Mouse (Mus musculus): ENCODE data around the gene Bace2. TPM values are rescaled to one million over a fixed set of nuclear protein-coding genes. Genes with fewer than 3 reads are reported as not detected.

Bace2 gene
- total and polyA plus RNA-seq, 3 experiments, result 0.04 to 0.63 (median 0.46) TPM

GRCm38 (mm10) chr16:97309796-97310569 is 46.6 kb upstream of the Bace2 start:
- Histone ChIP-seq H3K4me2 (ENCODE audit: insufficient read depth, low read depth, poor library complexity, severe bottlenecking) (no peak overlapping the region), H3K27ac (ENCODE audit: insufficient read depth, low read depth) (no peak overlapping the region), H3K4me1 (ENCODE audit: control insufficient read depth in 1 of 2, insufficient read depth in 2 of 2) (peaks cover 0 to 33% of the 10 kb centered on the region in 2 experiments; a peak in 2 of 4 replicates), H3K4me3 (replicated peaks in 1 of 3; ENCODE audit: low read depth in 2 of 3, low read length in 2 of 3, poor library complexity in 1 of 3) (no peak overlapping the region), H3K9ac (ENCODE audit: insufficient read depth, low read depth) (no peak overlapping the region), H3K9me3 (replicated peaks; ENCODE audit: low read length) (peaks cover 13% of the 10 kb centered on the region), H3K36me3 (replicated peaks in 1 of 2; ENCODE audit: control insufficient read depth in 1 of 2, insufficient read depth in 1 of 2, low read length in 1 of 2) (no peaks in the 10 kb centered on the region), H3K27me3 (replicated peaks) (no peaks in the 10 kb centered on the region), H3K79me2 (replicated peaks; ENCODE audit: control insufficient read depth, extremely low read depth, insufficient read depth, poor library complexity, severe bottlenecking) (no peaks in the 10 kb centered on the region)
- no peak for TF ChIP-seq CHD1 (IDR thresholded peaks at IDR 0.05; ENCODE audit: low read depth, low read length)
- no peak for TF ChIP-seq SIN3A (IDR thresholded peaks at IDR 0.05; ENCODE audit: low read length)
- in situ Hi-C loops (cut with MboI; ENCODE audit: low pct_ligation_motif_present, low pct_unique_long_range_greater_than_20kb, low sequenced_read_pairs) (loop anchor here (25.0 kb wide), 1 partner anchor 252 kb away; no protein-coding TSS in a partner anchor), dilution Hi-C loops (cut with MboI; ENCODE audit: extremely low pct_ligation_motif_present, extremely low pct_unique_long_range_greater_than_20kb, low sequenced_read_pairs) (no loop called here)
- DNase-seq (ENCODE audit: extremely low read depth), result no peak

GRCm38 (mm10) chr16:97310570-97310846 is 46.0 kb upstream of the Bace2 start:
- peaks cover 13% of the 10 kb centered on the region for H3K9me3 ChIP-seq (replicated peaks; ENCODE audit: low read length)
- in situ Hi-C loops (cut with MboI; ENCODE audit: low pct_ligation_motif_present, low pct_unique_long_range_greater_than_20kb, low sequenced_read_pairs), result loop anchor here (25.0 kb wide), 1 partner anchor 252 kb away; no protein-coding TSS in a partner anchor
- H3K27me3 ChIP-seq (replicated peaks), result no peaks in the 10 kb centered on the region
- H3K9ac ChIP-seq (ENCODE audit: insufficient read depth, low read depth), result no peak overlapping the region
- H3K36me3 ChIP-seq (replicated peaks in 1 of 2; ENCODE audit: control insufficient read depth in 1 of 2, insufficient read depth in 1 of 2, low read length in 1 of 2), result no peaks in the 10 kb centered on the region
- H3K4me2 ChIP-seq (ENCODE audit: insufficient read depth, low read depth, poor library complexity, severe bottlenecking), result no peak overlapping the region
- H3K79me2 ChIP-seq (replicated peaks; ENCODE audit: control insufficient read depth, extremely low read depth, insufficient read depth, poor library complexity, severe bottlenecking), result no peaks in the 10 kb centered on the region
- H3K27ac ChIP-seq (ENCODE audit: insufficient read depth, low read depth), result no peak overlapping the region
- no peak overlapping the region for H3K4me3 ChIP-seq (replicated peaks in 1 of 3; ENCODE audit: low read depth in 2 of 3, low read length in 2 of 3, poor library complexity in 1 of 3)
- no peak for DNase-seq (ENCODE audit: extremely low read depth)
- no peak for TF ChIP-seq CHD2 (IDR thresholded peaks at IDR 0.05; ENCODE audit: low read length)
- no peak for TF ChIP-seq MEF2A (IDR thresholded peaks at IDR 0.05; ENCODE audit: borderline replicate concordance, low read depth, low read length)
- no peak for TF ChIP-seq TCF12 (IDR thresholded peaks at IDR 0.05; ENCODE audit: low read depth, low read length)
- TF ChIP-seq GABPA (IDR thresholded peaks at IDR 0.05; ENCODE audit: insufficient replicate concordance, low read depth, low read length), result no peak
- no peak for TF ChIP-seq CTCF (conservative IDR thresholded peaks at IDR 0.05 in 1 of 2, IDR thresholded peaks at IDR 0.05 in 1 of 2; ENCODE audit: low read depth in 2 of 2, low read length in 2 of 2)
- no peak for TF ChIP-seq NELFE (IDR thresholded peaks at IDR 0.05; ENCODE audit: low read depth, low read length)
- no peak for TF ChIP-seq E2F4 (IDR thresholded peaks at IDR 0.05; ENCODE audit: insufficient replicate concordance, low read depth, low read length)
- no peak for TF ChIP-seq POLR2A (IDR thresholded peaks at IDR 0.05; ENCODE audit: low read depth, low read length)
- no peak for TF ChIP-seq ZMIZ1 (IDR thresholded peaks at IDR 0.05; ENCODE audit: low read depth, low read length)
- H3K4me1 ChIP-seq (ENCODE audit: control insufficient read depth in 1 of 2, insufficient read depth in 2 of 2), result peaks cover 0 to 33% of the 10 kb centered on the region in 2 experiments; a peak in 2 of 4 replicates
- dilution Hi-C loops (cut with MboI; ENCODE audit: extremely low pct_ligation_motif_present, extremely low pct_unique_long_range_greater_than_20kb, low sequenced_read_pairs), result no loop called here

- Histone ChIP-seq H3K4me1 (ENCODE audit: control insufficient read depth in 1 of 2, insufficient read depth in 2 of 2) (peaks cover 0 to 33% of the 10 kb centered on the region in 2 experiments; a peak in 2 of 4 replicates), H3K36me3 (replicated peaks in 1 of 2; ENCODE audit: control insufficient read depth in 1 of 2, insufficient read depth in 1 of 2, low read length in 1 of 2) (no peaks in the 10 kb centered on the region), H3K9me3 (replicated peaks; ENCODE audit: low read length) (no peaks in the 10 kb centered on the region), H3K27me3 (replicated peaks) (no peaks in the 10 kb centered on the region), H3K79me2 (replicated peaks; ENCODE audit: control insufficient read depth, extremely low read depth, insufficient read depth, poor library complexity, severe bottlenecking) (no peaks in the 10 kb centered on the region), H3K27ac (ENCODE audit: insufficient read depth, low read depth) (no peak overlapping the region), H3K4me2 (ENCODE audit: insufficient read depth, low read depth, poor library complexity, severe bottlenecking) (no peak overlapping the region), H3K4me3 (replicated peaks in 1 of 3; ENCODE audit: low read depth in 2 of 3, low read length in 2 of 3, poor library complexity in 1 of 3) (no peak overlapping the region), H3K9ac (ENCODE audit: insufficient read depth, low read depth) (no peak overlapping the region)
- DNase-seq (ENCODE audit: extremely low read depth), result peak; percentile 82
- dilution Hi-C loops (cut with MboI; ENCODE audit: extremely low pct_ligation_motif_present, extremely low pct_unique_long_range_greater_than_20kb, low sequenced_read_pairs) (no loop called here), in situ Hi-C loops (cut with MboI; ENCODE audit: low pct_ligation_motif_present, low pct_unique_long_range_greater_than_20kb, low sequenced_read_pairs) (loop anchor here (25.0 kb wide), 1 partner anchor 249 kb away; no protein-coding TSS in a partner anchor)
- TF ChIP-seq ZMIZ1 (IDR thresholded peaks at IDR 0.05; ENCODE audit: low read depth, low read length), result no peak
- peak; percentile 76 for TF ChIP-seq SMC3 (IDR thresholded peaks at IDR 0.05; ENCODE audit: low read depth, low read length)
- no peak for TF ChIP-seq USF1 (IDR thresholded peaks at IDR 0.05; ENCODE audit: low read depth, low read length)
- no peak for TF ChIP-seq GABPA (IDR thresholded peaks at IDR 0.05; ENCODE audit: insufficient replicate concordance, low read depth, low read length)
- TF ChIP-seq MAZ (IDR thresholded peaks at IDR 0.05; ENCODE audit: low read depth, low read length), result 0 out of 2 replicates have a peak, but pooled peaks have one; percentile 14
- 0 out of 2 replicates have a peak, but pooled peaks have one; percentile 21 for TF ChIP-seq TCF12 (IDR thresholded peaks at IDR 0.05; ENCODE audit: low read depth, low read length)
- no peak for TF ChIP-seq BHLHE40 (IDR thresholded peaks at IDR 0.05; ENCODE audit: low read depth, low read length)
- no peak for TF ChIP-seq MAX (IDR thresholded peaks at IDR 0.05; ENCODE audit: low read length)
- no peak for TF ChIP-seq CHD1 (IDR thresholded peaks at IDR 0.05; ENCODE audit: low read depth, low read length)
- TF ChIP-seq EP300 (IDR thresholded peaks at IDR 0.05; ENCODE audit: low read length), result no peak
- no peak for TF ChIP-seq JUN (IDR thresholded peaks at IDR 0.05; ENCODE audit: insufficient read depth, low read depth, low read length)
- TF ChIP-seq ZKSCAN1 (IDR thresholded peaks at IDR 0.05; ENCODE audit: borderline replicate concordance, low read depth, low read length), result no peak
- TF ChIP-seq MYC (IDR thresholded peaks at IDR 0.05; ENCODE audit: low read depth, low read length), result no peak
- no peak for TF ChIP-seq JUND (conservative IDR thresholded peaks at IDR 0.05; ENCODE audit: low read depth, low read length)
- TF ChIP-seq TBP (conservative IDR thresholded peaks at IDR 0.05; ENCODE audit: low read depth, low read length), result no peak
- TF ChIP-seq RCOR1 (conservative IDR thresholded peaks at IDR 0.05; ENCODE audit: low read depth, low read length), result no peak
These were observed 43.4 kb upstream of the Bace2 start for GRCm38 (mm10) chr16:97312960-97313686.

All from CH12.LX (cell line).